Mouse (Mus musculus) ovary, adult 10 weeks (tissue): ENCODE measurements around the gene Gm49369. TPM values are rescaled to one million over a fixed set of nuclear protein-coding genes. Genes with fewer than 3 reads are reported as not detected.

Experiments
- polyA plus RNA-seq: library from polyadenylated mRNA; stranded (reverse); fragments of 350-450 nt; fragmentation: Illumina TruSeq; extraction: RNeasy Lipid Tissue Mini Kit (QIAGEN cat#74804); gene quantifications from one replicate; pipeline ENCODE4 v1.2.3, GENCODE M21; 2014

Gm49369 gene
- polyA plus RNA-seq = 29.8 TPM

GRCm38 (mm10) chr7:142382567-142382966 is at the start of gene Gm49369:
Gm49369 (minus strand) TSS chr7:142382667.

GRCm38 (mm10) chr7:142387419-142388148 is 5.1 kb upstream of the Gm49369 start, which contains the start of gene Ctsd:
Ctsd (minus strand) TSS chr7:142388038.

GRCm38 (mm10) chr7:142373641-142374412 is 8.6 kb downstream of the Gm49369 start, which contains the start of gene Ifitm10:
Ifitm10 (minus strand) TSS chr7:142373753.

Other genes starting within 250 kb of the Gm49369 start
- gene Gm39115, start 246.6 kb downstream of the Gm49369 start, polyA plus RNA-seq = not detected
- gene Gm45337, start 238.1 kb downstream of the Gm49369 start, polyA plus RNA-seq = not detected
- gene Gm29735, start 225.6 kb downstream of the Gm49369 start, polyA plus RNA-seq = not detected
- gene Gm4553, start 216.9 kb downstream of the Gm49369 start, polyA plus RNA-seq = not detected
- gene Krtap5-2, start 206.7 kb downstream of the Gm49369 start, polyA plus RNA-seq = not detected
- not detected for gene Gm10153, start 192.3 kb downstream of the Gm49369 start, polyA plus RNA-seq
- not detected for gene Krtap5-3, start 181.3 kb downstream of the Gm49369 start, polyA plus RNA-seq
- gene Gm7579, start 170.8 kb downstream of the Gm49369 start, polyA plus RNA-seq = not detected
- not detected for gene Krtap5-5, start 152.7 kb downstream of the Gm49369 start, polyA plus RNA-seq
- not detected for gene Gm40460, start 141.6 kb downstream of the Gm49369 start, polyA plus RNA-seq
- gene Gm2431, start 124.3 kb downstream of the Gm49369 start, polyA plus RNA-seq = not detected
- gene Gm4559, start 108.3 kb downstream of the Gm49369 start, polyA plus RNA-seq = not detected
- not detected for gene Krtap5-1, start 85.5 kb downstream of the Gm49369 start, polyA plus RNA-seq
- not detected for gene Krtap5-4, start 79.1 kb downstream of the Gm49369 start, polyA plus RNA-seq
- gene Ifitm10, start 8.9 kb downstream of the Gm49369 start, polyA plus RNA-seq = not detected
- 23.6 TPM for gene Ctsd, start 5.4 kb upstream of the Gm49369 start, polyA plus RNA-seq
- not detected for gene Syt8, start 52.2 kb upstream of the Gm49369 start, polyA plus RNA-seq
- not detected for gene Tnni2, start 59.1 kb upstream of the Gm49369 start, polyA plus RNA-seq
- 8.0 TPM for gene Lsp1, start 78.1 kb upstream of the Gm49369 start, polyA plus RNA-seq
- not detected for gene Tnnt3, start 116.2 kb upstream of the Gm49369 start, polyA plus RNA-seq
- 1.9 TPM for gene Mrpl23, start 150.0 kb upstream of the Gm49369 start, polyA plus RNA-seq